Mouse (Mus musculus) CH12.LX (cell line): Measurements from ENCODE around the gene Hist1h4a. TPM values are rescaled to one million over a fixed set of nuclear protein-coding genes. Genes with fewer than 3 reads are reported as not detected.

Source experiments
- DNase-seq: peaks from one replicate; pipeline ENCODE4 v3.0.0-alpha.2; 2013; ENCODE audit errors: extremely low read depth
- H3K27ac ChIP-seq: 2 replicates; pipeline ENCODE4 v1.5.1; 2012; ENCODE audit warnings: low read depth, mild to moderate bottlenecking, control low read depth, moderate library complexity; ENCODE audit not compliant: insufficient read depth
- H3K27me3 ChIP-seq: replicated peaks from 2 replicates; pipeline ENCODE3; 2012; ENCODE audit warnings: inconsistent platforms
- H3K36me3 ChIP-seq, 2 experiments: replicated peaks in 1 of 2; 2 replicates each; pipeline versions ENCODE3 to v1.6.1; 2012; ENCODE audit warnings: inconsistent platforms in 1 of 2, low read length in 1 of 2, mild to moderate bottlenecking in 1 of 2, mixed read lengths in 1 of 2, moderate library complexity in 1 of 2; ENCODE audit not compliant: control insufficient read depth in 1 of 2, insufficient read depth in 1 of 2
- H3K4me1 ChIP-seq, 2 experiments: 2 replicates each; pipeline ENCODE4 v1.6.1; 2012; ENCODE audit warnings: inconsistent platforms in 1 of 2, moderate library complexity in 1 of 2; ENCODE audit not compliant: insufficient read depth in 2 of 2, control insufficient read depth in 1 of 2
- H3K4me2 ChIP-seq: 2 replicates; pipeline ENCODE4 v1.6.1; 2012; ENCODE audit warnings: low read depth, mild to moderate bottlenecking, control low read depth; ENCODE audit not compliant: poor library complexity, insufficient read depth, severe bottlenecking
- H3K4me3 ChIP-seq, 3 experiments: fragments of 150-350 bp in 1 of 3; sonication (generic) in 1 of 3; replicated peaks in 1 of 3; 2 replicates each; pipeline versions ENCODE3 to v1.5.1; 2011 to 2012; ENCODE audit warnings: low read depth in 2 of 3, low read length in 2 of 3, mild to moderate bottlenecking in 2 of 3, moderate library complexity in 2 of 3, control low read depth in 1 of 3, improper control_type of control experiment in 1 of 3, inconsistent platforms in 1 of 3, mixed read lengths in 1 of 3; ENCODE audit not compliant: poor library complexity in 1 of 3
- H3K79me2 ChIP-seq: replicated peaks from 2 replicates; pipeline ENCODE4 v1.6.1; 2012; ENCODE audit warnings: mild to moderate bottlenecking, moderate library complexity; ENCODE audit not compliant: control insufficient read depth, poor library complexity, insufficient read depth, severe bottlenecking; ENCODE audit errors: extremely low read depth
- H3K9ac ChIP-seq: 2 replicates; pipeline ENCODE4 v1.6.1; 2012; ENCODE audit warnings: low read depth, mild to moderate bottlenecking, control low read depth, moderate library complexity; ENCODE audit not compliant: insufficient read depth
- H3K9me3 ChIP-seq: replicated peaks from 2 replicates; pipeline ENCODE3; 2012; ENCODE audit warnings: low read length, inconsistent platforms, mixed read lengths
- BHLHE40 ChIP-seq: IDR thresholded peaks from 2 replicates; pipeline ENCODE4 v1.6.1; 2011; ENCODE audit warnings: mild to moderate bottlenecking, low read depth, low read length, improper control_type of control experiment
- CHD1 ChIP-seq: IDR thresholded peaks from 2 replicates; pipeline ENCODE4 v1.6.1; 2012; ENCODE audit warnings: low read depth, low read length, improper control_type of control experiment, inconsistent platforms
- CHD2 ChIP-seq: IDR thresholded peaks from 2 replicates; pipeline ENCODE4 v1.6.1; 2011; ENCODE audit warnings: low read length, improper control_type of control experiment
- CTCF ChIP-seq, 2 experiments: IDR thresholded peaks in 1 of 2; conservative IDR thresholded peaks in 1 of 2; 2 replicates each; pipeline ENCODE4 v1.5.1; 2011 to 2012; ENCODE audit warnings: low read depth in 2 of 2, low read length in 2 of 2, improper control_type of control experiment in 1 of 2, inconsistent platforms in 1 of 2, mild to moderate bottlenecking in 1 of 2, moderate library complexity in 1 of 2
- E2F4 ChIP-seq: IDR thresholded peaks from 2 replicates; pipeline ENCODE4 v1.6.1; 2011; ENCODE audit warnings: low read depth, low read length, improper control_type of control experiment; ENCODE audit not compliant: insufficient replicate concordance
- ETS1 ChIP-seq: conservative IDR thresholded peaks from 2 replicates; pipeline ENCODE4 v1.6.1; 2012; ENCODE audit warnings: low read depth, mild to moderate bottlenecking, inconsistent platforms, low read length, improper control_type of control experiment, moderate library complexity
- JUND ChIP-seq: conservative IDR thresholded peaks from 2 replicates; pipeline ENCODE4 v1.6.1; 2011; ENCODE audit warnings: low read depth, low read length, improper control_type of control experiment
- KAT2A ChIP-seq: IDR thresholded peaks from 2 replicates; pipeline ENCODE4 v1.6.1; 2012; ENCODE audit warnings: low read length, improper control_type of control experiment, inconsistent platforms; ENCODE audit not compliant: insufficient replicate concordance
- MAFK ChIP-seq: IDR thresholded peaks from 2 replicates; pipeline ENCODE4 v1.6.1; 2011; ENCODE audit warnings: low read length, improper control_type of control experiment; ENCODE audit not compliant: insufficient replicate concordance
- MAX ChIP-seq: IDR thresholded peaks from 2 replicates; pipeline ENCODE4 v1.6.1; 2011; ENCODE audit warnings: low read length, improper control_type of control experiment
- MYC ChIP-seq: IDR thresholded peaks from 2 replicates; pipeline ENCODE4 v1.6.1; 2011; ENCODE audit warnings: low read depth, mild to moderate bottlenecking, improper control_type of control experiment, low read length
- NRF1 ChIP-seq: IDR thresholded peaks from 2 replicates; pipeline ENCODE4 v1.6.1; 2014; ENCODE audit warnings: low read depth, mild to moderate bottlenecking, inconsistent platforms, low read length, improper control_type of control experiment, moderate library complexity
- RAD21 ChIP-seq: IDR thresholded peaks from 2 replicates; pipeline ENCODE4 v1.6.1; 2011; ENCODE audit warnings: low read depth, mild to moderate bottlenecking, low read length, improper control_type of control experiment, moderate library complexity
- RCOR1 ChIP-seq: conservative IDR thresholded peaks from 2 replicates; pipeline ENCODE4 v1.6.1; 2012; ENCODE audit warnings: low read depth, mild to moderate bottlenecking, inconsistent platforms, low read length, improper control_type of control experiment
- SIN3A ChIP-seq: IDR thresholded peaks from 2 replicates; pipeline ENCODE4 v1.6.1; 2012; ENCODE audit warnings: low read length, improper control_type of control experiment, inconsistent platforms
- SMC3 ChIP-seq: IDR thresholded peaks from 2 replicates; pipeline ENCODE4 v1.6.1; 2011; ENCODE audit warnings: low read depth, low read length, improper control_type of control experiment
- TCF12 ChIP-seq: IDR thresholded peaks from 2 replicates; pipeline ENCODE4 v1.6.1; 2014; ENCODE audit warnings: low read depth, mild to moderate bottlenecking, inconsistent platforms, low read length, improper control_type of control experiment
- UBTF ChIP-seq: IDR thresholded peaks from 2 replicates; pipeline ENCODE4 v1.6.1; 2012; ENCODE audit warnings: low read depth, mild to moderate bottlenecking, inconsistent platforms, low read length, improper control_type of control experiment, moderate library complexity
- ZC3H11A ChIP-seq: IDR thresholded peaks from 2 replicates; pipeline ENCODE4 v1.6.1; 2012; ENCODE audit warnings: low read depth, mild to moderate bottlenecking, inconsistent platforms, low read length, improper control_type of control experiment
- ZKSCAN1 ChIP-seq: IDR thresholded peaks from 2 replicates; pipeline ENCODE4 v1.6.1; 2012; ENCODE audit warnings: low read depth, inconsistent platforms, low read length, improper control_type of control experiment, borderline replicate concordance
- ZNF384 ChIP-seq: IDR thresholded peaks from 2 replicates; pipeline ENCODE4 v1.6.1; 2012; ENCODE audit warnings: low read depth, low read length, improper control_type of control experiment, inconsistent platforms
- dilution Hi-C: fragments of 300-500 bp; cut with MboI; formaldehyde crosslinking; loops from 2 replicates; pipeline ENCODE4 v1.14.3; 2020; ENCODE audit warnings: low sequenced_read_pairs; ENCODE audit not compliant: extremely low pct_unique_long_range_greater_than_20kb, extremely low pct_ligation_motif_present
- in situ Hi-C: fragments of 300-500 bp; cut with MboI; formaldehyde crosslinking; loops from 3 replicates; pipeline ENCODE4 v1.14.3; 2019; ENCODE audit warnings: low sequenced_read_pairs, low pct_ligation_motif_present, low pct_unique_long_range_greater_than_20kb, mixed read lengths
- polyA plus RNA-seq: library from polyadenylated mRNA; unstranded; fragments of >175 nt; gene quantifications from 2 replicates; pipeline ENCODE4 v1.2.1, GENCODE M21; 2012; ENCODE audit warnings: low read depth; ENCODE audit not compliant: insufficient read length
- total RNA-seq, 2 experiments: library from RNA; depleted of rRNA; stranded (reverse); fragments of 300-350 nt in 1 of 2; fragments of >200 nt in 1 of 2; gene quantifications; 2 replicates each; pipeline ENCODE4 v1.2.3; 2012 to 2014

Hist1h4a gene
- total and polyA plus RNA-seq, 3 experiments = 4.4 to 1,215 (median 18.4) TPM

DNA sequence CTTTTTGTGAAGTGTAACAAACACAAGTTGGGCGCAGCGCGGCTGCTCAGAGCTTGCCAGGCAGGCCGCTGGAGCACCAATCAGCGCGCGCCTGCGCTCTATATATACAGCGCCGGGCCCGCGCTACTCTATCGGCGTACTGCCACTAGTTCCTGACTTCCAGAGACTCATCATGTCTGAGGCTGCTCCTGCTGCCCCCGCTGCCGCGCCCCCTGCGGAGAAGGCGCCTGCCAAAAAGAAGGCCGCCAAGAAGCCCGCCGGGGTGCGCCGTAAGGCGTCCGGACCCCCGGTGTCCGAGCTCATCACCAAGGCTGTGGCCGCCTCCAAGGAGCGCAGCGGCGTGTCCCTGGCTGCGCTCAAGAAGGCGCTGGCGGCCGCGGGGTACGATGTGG, 22.4 kb downstream of the Hist1h4a start, which contains the start of gene Hist1h1c (continued):
- TF ChIP-seq RCOR1 (peak; percentile 90; the same call in 1 of the 2 replicates), MAX (no peak; the same call in 1 of the 2 replicates), SIN3A (peak; percentile 21; the same call in 1 of the 2 replicates), NRF1 (peak; percentile 66), ZNF384 (no peak), JUND (no peak)
- TF ChIP-seq, all 38 proteins: peak for 20

DNA sequence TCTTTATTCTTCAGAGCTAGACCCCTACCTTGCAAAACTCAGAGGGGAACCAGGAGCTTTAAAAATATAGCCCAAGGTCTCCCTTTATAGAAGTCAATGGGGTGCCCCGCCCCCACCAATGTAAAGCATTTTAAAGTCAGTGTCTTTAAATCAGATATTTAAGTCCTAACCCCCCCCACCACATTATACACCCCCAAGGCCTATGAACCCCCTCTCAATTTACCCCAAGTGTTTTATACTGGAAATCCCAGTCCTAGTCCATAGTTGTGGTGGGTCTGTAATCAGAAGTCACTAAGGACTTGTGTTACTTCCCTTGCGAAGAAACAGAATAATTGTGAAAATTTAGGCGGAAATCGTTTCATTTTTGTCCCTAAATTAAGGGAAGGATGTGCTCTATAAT, 23.0 kb downstream of the Hist1h4a start:
- TF ChIP-seq BHLHE40 = no peak
- TF ChIP-seq CHD2 = peak; percentile 69
- TF ChIP-seq CHD1 = 0 out of 2 replicates have a peak, but pooled peaks have one; percentile 25
- TF ChIP-seq, all 38 proteins: peak for 2
- H3K36me3 ChIP-seq = no peaks in the 10 kb centered on the region
- no peak overlapping the region for H3K27ac ChIP-seq
- peak overlapping the region; percentile 66 for H3K9ac ChIP-seq
- H3K4me1 ChIP-seq = peaks cover under 1 to 22% of the 10 kb centered on the region in 2 experiments; a peak in 3 of 4 replicates
- no peaks in the 10 kb centered on the region for H3K79me2 ChIP-seq
- no peaks in the 10 kb centered on the region for H3K27me3 ChIP-seq
- peak overlapping the region; percentile 61; the same call in 1 of the 2 replicates for H3K4me2 ChIP-seq
- in situ Hi-C loops = loop anchor here (5.0 kb wide), 1 partner anchor 36 kb away; no protein-coding TSS in a partner anchor
- no peak for DNase-seq
- no peaks in the 10 kb centered on the region for H3K9me3 ChIP-seq
- dilution Hi-C loops = no loop called here
- peak overlapping the region in 1 of 3 experiments; percentile 12 for H3K4me3 ChIP-seq

DNA sequence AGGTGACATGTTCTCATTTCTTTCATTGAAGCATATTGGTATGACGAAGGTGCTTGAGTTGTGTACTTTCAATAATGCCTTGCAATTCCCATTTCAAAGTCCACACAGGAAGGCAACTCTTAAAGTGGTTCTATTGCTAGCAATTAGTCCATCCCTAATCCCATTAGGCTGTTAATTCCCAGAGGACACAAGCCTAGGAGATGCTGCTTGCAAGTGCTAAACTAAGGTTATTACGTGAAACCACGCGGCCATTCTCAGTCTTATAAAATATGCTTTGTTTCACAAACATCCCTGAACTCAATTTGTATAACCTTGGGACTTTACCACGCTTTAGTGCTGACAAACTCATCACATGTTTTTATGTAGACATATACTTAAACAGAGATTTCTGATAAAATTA, 23.9 kb downstream of the Hist1h4a start:
- peaks cover 0 to 12% of the 10 kb centered on the region in 2 experiments; a peak in 2 of 4 replicates for H3K4me1 ChIP-seq
- in situ Hi-C loops (loop anchor here (5.0 kb wide), 1 partner anchor 35 kb away; no protein-coding TSS in a partner anchor), dilution Hi-C loops (no loop called here)
- H3K79me2 ChIP-seq = no peaks in the 10 kb centered on the region
- no peaks in the 10 kb centered on the region for H3K9me3 ChIP-seq
- H3K36me3 ChIP-seq = no peaks in the 10 kb centered on the region
- no peak overlapping the region for H3K9ac ChIP-seq
- TF ChIP-seq TCF12 = no peak
- no peak overlapping the region for H3K27ac ChIP-seq
- H3K4me2 ChIP-seq = no peak overlapping the region
- no peaks in the 10 kb centered on the region for H3K27me3 ChIP-seq
- no peak for DNase-seq
- H3K4me3 ChIP-seq = no peak overlapping the region

DNA sequence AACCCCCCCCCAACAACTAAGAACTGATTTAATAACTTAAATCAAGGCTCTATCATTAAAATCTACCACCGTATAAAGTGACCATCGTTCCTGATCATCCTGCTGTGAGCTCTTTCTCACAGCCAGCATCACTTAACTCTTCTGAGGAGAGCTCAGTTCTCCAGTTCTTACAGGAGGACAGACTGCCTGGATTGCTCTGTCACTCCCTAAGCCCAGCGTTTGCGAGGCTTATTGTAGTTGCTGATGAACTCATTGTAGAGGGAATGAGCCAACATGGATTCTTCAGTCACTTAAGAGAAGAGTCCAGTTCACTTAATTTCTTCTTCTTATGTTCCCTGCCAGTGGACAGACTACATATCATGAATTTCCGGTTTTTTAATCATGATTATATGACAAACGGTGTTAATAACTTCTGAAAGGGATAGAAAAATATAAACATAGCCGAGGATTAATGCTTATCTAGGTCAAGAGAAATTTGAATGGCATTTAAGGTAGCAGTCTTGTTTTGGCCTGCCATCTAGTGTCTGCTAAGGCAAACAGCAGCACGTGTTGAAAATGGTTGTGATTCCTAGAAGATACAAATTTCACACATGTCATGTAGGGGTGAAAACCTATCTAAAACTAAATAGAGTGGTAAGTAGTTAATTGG, 28.8 kb downstream of the Hist1h4a start:
- H3K4me2 ChIP-seq = no peak overlapping the region
- no peak overlapping the region for H3K27ac ChIP-seq
- no peak overlapping the region for H3K9ac ChIP-seq
- dilution Hi-C loops (no loop called here), in situ Hi-C loops (no loop called here)
- no peak for DNase-seq
- H3K79me2 ChIP-seq = no peaks in the 10 kb centered on the region
- no peaks in the 10 kb centered on the region for H3K4me1 ChIP-seq
- no peaks in the 10 kb centered on the region for H3K9me3 ChIP-seq
- no peak overlapping the region for H3K4me3 ChIP-seq
- H3K27me3 ChIP-seq = no peaks in the 10 kb centered on the region
- H3K36me3 ChIP-seq = no peaks in the 10 kb centered on the region
- TF ChIP-seq ZNF384 (no peak), RCOR1 (no peak), MAFK (no peak), ETS1 (no peak), CTCF (conservative IDR thresholded peaks at IDR 0.05 in 1 of 2, IDR thresholded peaks at IDR 0.05 in 1 of 2; ENCODE audit: low read depth in 2 of 2, low read length in 2 of 2) (peak; percentile 62 to 97), UBTF (no peak), KAT2A (no peak), ZKSCAN1 (no peak), JUND (0 out of 2 replicates have a peak, but pooled peaks have one; percentile 38), CHD2 (no peak), RAD21 (peak; percentile 95), BHLHE40 (peak; percentile 87), ZC3H11A (peak; percentile 76), SMC3 (peak; percentile 95), MAX (peak; percentile 88), MYC (peak; percentile 95), E2F4 (no peak), SIN3A (no peak)
